Mouse (Mus musculus): Measurements from ENCODE around the gene Adipoq. TPM values are rescaled to one million over a fixed set of nuclear protein-coding genes. Genes with fewer than 3 reads are reported as not detected.

Gene Adipoq
- polyA plus RNA-seq, 1 experiment from 2014 or later = not detected

DNA sequence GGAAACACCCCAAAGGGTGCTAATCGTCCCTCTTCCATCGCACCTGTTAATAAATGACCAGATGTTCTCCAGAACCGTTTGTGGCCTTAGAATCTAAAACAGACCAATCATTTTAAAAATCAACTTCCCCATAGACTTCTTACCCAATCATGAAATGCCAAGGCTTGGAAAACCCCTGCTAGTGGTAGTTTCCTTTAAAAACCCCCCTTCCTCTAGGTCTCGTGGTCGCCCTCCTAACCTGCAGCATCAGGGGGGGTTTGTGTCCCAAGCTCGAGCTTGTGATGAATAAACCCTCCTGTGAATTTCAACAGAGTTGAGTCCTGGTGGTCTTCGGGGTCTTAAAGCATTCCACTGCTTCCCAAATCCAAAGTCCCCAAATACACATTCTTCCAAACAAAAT is 41.6 kb downstream of the Adipoq start:
- Histone ChIP-seq H3K27me3 (no peaks in the 10 kb centered on the region), H3K36me3 (no peaks in the 10 kb centered on the region), H3K4me1 (no peaks in the 10 kb centered on the region), H3K27ac (no peak overlapping the region), H3K9me3 (no peaks in the 10 kb centered on the region), H3K4me3 (no peak overlapping the region), H3K9ac (no peak overlapping the region), H3K4me2 (replicated peaks) (no peak overlapping the region)
- 89% methylated on average over 7 of the region's 7 CpGs for WGBS
- no peak for ATAC-seq (ENCODE audit: insufficient number of reproducible peaks, insufficient read depth, low FRiP score, low TSS enrichment)

DNA sequence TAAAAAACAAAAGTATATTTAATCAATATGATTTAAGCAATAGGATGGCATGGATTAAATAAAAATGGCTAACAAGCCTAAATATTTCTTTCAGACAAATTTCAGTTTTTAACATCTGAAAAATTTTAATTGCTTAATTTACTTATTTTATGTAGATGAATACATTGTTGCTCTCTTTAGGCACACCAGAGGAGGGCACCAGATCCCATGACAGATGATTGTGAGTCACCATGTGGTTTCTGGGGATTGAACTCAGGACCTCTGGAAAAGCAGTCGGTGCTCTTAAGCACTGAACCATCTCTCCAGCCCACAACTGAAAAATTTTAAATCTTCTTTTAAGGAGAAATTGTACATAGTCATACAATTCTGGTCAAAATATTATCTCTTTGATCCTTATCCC is 43.3 kb downstream of the Adipoq start:
- no peak for ATAC-seq (ENCODE audit: insufficient number of reproducible peaks, insufficient read depth, low FRiP score, low TSS enrichment)
- H3K27ac ChIP-seq = no peak overlapping the region
- H3K9me3 ChIP-seq = no peaks in the 10 kb centered on the region
- no peak overlapping the region for H3K4me3 ChIP-seq
- 73% methylated on average over 1 of the region's 1 CpGs for WGBS
- H3K36me3 ChIP-seq = no peaks in the 10 kb centered on the region
- no peak overlapping the region for H3K9ac ChIP-seq
- no peaks in the 10 kb centered on the region for H3K27me3 ChIP-seq
- no peaks in the 10 kb centered on the region for H3K4me1 ChIP-seq
- no peak overlapping the region for H3K4me2 ChIP-seq (replicated peaks)

DNA sequence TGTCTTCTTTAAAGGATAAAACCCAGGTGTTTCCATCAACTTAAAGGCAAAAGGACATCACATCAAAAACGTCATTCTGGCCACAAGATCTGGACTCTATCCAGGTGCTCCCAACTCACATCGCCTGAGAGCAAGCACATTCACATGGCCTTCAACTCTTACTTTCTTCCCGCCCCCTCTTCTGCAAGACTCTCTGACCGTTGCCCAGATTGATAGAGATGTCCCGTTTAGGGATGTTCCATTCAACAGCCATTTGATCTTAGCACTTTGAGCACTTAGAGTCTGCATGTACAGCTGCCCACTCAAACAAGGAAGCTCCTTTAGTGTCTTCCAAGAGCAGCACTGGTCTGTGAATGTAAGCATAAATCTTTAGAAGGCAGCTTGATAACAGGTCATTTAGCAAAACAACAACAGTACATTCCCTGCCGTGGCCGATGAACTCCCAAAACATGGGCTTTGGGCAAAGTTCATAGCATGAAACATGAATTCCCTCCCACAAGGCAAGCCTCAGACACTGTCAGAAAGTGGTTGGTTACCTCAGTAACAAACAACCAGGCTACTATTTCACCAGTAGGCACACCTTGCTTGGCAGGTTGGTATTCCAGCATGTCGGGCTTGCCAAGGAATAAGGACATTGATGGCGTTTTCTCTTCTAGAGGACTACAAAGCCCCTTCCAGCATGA is 45.4 kb downstream of the Adipoq start:
- no peak overlapping the region for H3K9ac ChIP-seq
- H3K27me3 ChIP-seq = no peaks in the 10 kb centered on the region
- no peak overlapping the region for H3K4me3 ChIP-seq
- WGBS = 82% methylated on average over 9 of the region's 9 CpGs
- H3K9me3 ChIP-seq = no peaks in the 10 kb centered on the region
- H3K4me2 ChIP-seq (replicated peaks) = no peak overlapping the region
- no peak overlapping the region for H3K27ac ChIP-seq
- ATAC-seq (ENCODE audit: insufficient number of reproducible peaks, insufficient read depth, low FRiP score, low TSS enrichment) = no peak
- H3K4me1 ChIP-seq = no peaks in the 10 kb centered on the region
- H3K36me3 ChIP-seq = no peaks in the 10 kb centered on the region

GRCm38 (mm10) chr16:23195618-23196017 is 49.3 kb downstream of the Adipoq start:
- no peaks in the 10 kb centered on the region for H3K27me3 ChIP-seq
- no peak overlapping the region for H3K4me3 ChIP-seq
- WGBS = 88% methylated on average over 7 of the region's 7 CpGs
- H3K9ac ChIP-seq = no peak overlapping the region
- no peak for ATAC-seq (ENCODE audit: insufficient number of reproducible peaks, insufficient read depth, low FRiP score, low TSS enrichment)
- H3K36me3 ChIP-seq = no peaks in the 10 kb centered on the region
- H3K27ac ChIP-seq = no peak overlapping the region
- no peak overlapping the region for H3K4me2 ChIP-seq (replicated peaks)
- no peaks in the 10 kb centered on the region for H3K9me3 ChIP-seq
- no peaks in the 10 kb centered on the region for H3K4me1 ChIP-seq

- Histone ChIP-seq H3K9ac (no peak overlapping the region), H3K4me1 (no peaks in the 10 kb centered on the region), H3K4me2 (replicated peaks) (no peak overlapping the region), H3K27me3 (no peaks in the 10 kb centered on the region), H3K4me3 (no peak overlapping the region), H3K9me3 (no peaks in the 10 kb centered on the region), H3K27ac (no peak overlapping the region), H3K36me3 (no peaks in the 10 kb centered on the region)
- ATAC-seq (ENCODE audit: insufficient number of reproducible peaks, insufficient read depth, low FRiP score, low TSS enrichment) = no peak
Measured at GRCm38 (mm10) chr16:23196296-23196695, 50.0 kb downstream of the Adipoq start.

DNA sequence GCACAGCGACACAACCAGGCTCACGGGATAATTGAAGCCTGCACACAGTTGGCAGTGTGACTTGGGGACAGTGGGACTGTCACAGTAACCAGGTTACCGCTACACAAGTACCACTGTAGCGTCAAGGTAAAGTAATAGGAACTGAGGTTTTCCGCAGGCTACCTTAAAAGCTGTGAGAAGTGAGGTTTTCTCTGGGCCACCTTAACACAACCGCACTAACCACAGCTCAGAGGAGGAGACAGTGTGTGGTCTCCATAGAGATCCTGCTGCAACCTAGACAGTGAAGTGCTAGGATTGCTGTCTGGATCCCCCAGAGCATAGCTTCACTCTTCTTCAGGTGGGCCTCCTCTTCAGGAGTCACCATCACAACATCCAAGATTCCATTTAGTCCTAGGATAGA is 50.5 kb downstream of the Adipoq start:
- H3K27ac ChIP-seq = no peak overlapping the region
- no peak overlapping the region for H3K4me2 ChIP-seq (replicated peaks)
- no peaks in the 10 kb centered on the region for H3K27me3 ChIP-seq
- ATAC-seq (ENCODE audit: insufficient number of reproducible peaks, insufficient read depth, low FRiP score, low TSS enrichment) = no peak
- no peaks in the 10 kb centered on the region for H3K9me3 ChIP-seq
- no peaks in the 10 kb centered on the region for H3K36me3 ChIP-seq
- no peak overlapping the region for H3K4me3 ChIP-seq
- no peak overlapping the region for H3K9ac ChIP-seq
- no peaks in the 10 kb centered on the region for H3K4me1 ChIP-seq
- 88% methylated on average over 6 of the region's 6 CpGs for WGBS

DNA sequence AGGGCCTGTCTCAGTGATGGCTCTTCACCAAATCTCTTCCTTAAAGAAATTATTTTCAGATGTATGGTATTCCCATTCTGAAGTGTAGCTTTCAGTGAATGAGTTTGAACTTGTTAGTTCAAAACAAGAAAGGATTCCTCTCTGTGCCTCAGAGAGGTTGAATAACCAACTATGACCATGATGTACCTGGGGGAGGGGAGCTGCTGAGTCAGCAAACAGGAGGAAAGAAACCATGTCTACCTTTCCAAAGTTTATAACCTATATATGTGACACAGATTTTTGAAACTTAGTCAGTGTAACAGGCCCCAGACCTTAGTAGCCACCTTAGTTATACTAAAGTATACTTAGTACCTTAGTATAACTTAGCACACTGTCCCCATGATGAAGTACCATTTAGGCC is 55.2 kb downstream of the Adipoq start:
- Histone ChIP-seq H3K9ac (no peak overlapping the region), H3K4me3 (no peak overlapping the region), H3K27ac (no peak overlapping the region), H3K4me1 (no peaks in the 10 kb centered on the region), H3K9me3 (no peaks in the 10 kb centered on the region), H3K36me3 (no peaks in the 10 kb centered on the region), H3K27me3 (no peaks in the 10 kb centered on the region), H3K4me2 (replicated peaks) (no peak overlapping the region)
- ATAC-seq (ENCODE audit: insufficient number of reproducible peaks, insufficient read depth, low FRiP score, low TSS enrichment) = no peak

Small RNAs within 50 kb of the gene (microRNA-seq; reads per million reads assigned to microRNA genes)
- gene Gm49346 = 1.1 reads per million

Other genes starting within 250 kb of the Adipoq start
- gene Fetub, start 228.2 kb upstream of the Adipoq start, polyA plus RNA-seq (2016; fragmentation: Nextera tagmentation; extraction: Ambion mirVana) = not detected in 2 replicates
- gene Hrg, start 195.5 kb upstream of the Adipoq start, polyA plus RNA-seq (2016; fragmentation: Nextera tagmentation; extraction: Ambion mirVana) = not detected in 2 replicates
- gene Kng2, start 117.1 kb upstream of the Adipoq start, polyA plus RNA-seq (2016; fragmentation: Nextera tagmentation; extraction: Ambion mirVana) = not detected in 2 replicates
- 0.14 TPM in 1 of 2 replicates, not detected in the other for gene Kng1, start 88.7 kb upstream of the Adipoq start, polyA plus RNA-seq (2016; fragmentation: Nextera tagmentation; extraction: Ambion mirVana)
- 243 and 251 TPM in 2 replicates for gene Eif4a2, start 39.1 kb upstream of the Adipoq start, polyA plus RNA-seq (2016; fragmentation: Nextera tagmentation; extraction: Ambion mirVana)
- 139 and 150 TPM in 2 replicates for gene Rfc4, start 18.8 kb upstream of the Adipoq start, polyA plus RNA-seq (2016; fragmentation: Nextera tagmentation; extraction: Ambion mirVana)
- 29.6 and 31.7 TPM in 2 replicates for gene St6gal1, start 78.2 kb downstream of the Adipoq start, polyA plus RNA-seq (2016; fragmentation: Nextera tagmentation; extraction: Ambion mirVana)

All from embryonic facial prominence, embryonic 12.5 days (tissue).